Mouse (Mus musculus) midbrain, embryonic 15.5 days (tissue): ENCODE measurements at regions not wholly inside any gene's neighbourhood (a gene's known extent, or its start where the extent isn't known, plus 50 kb on each side); places are given as distances from the start of the nearest gene placed in this dataset.

Experiments
- ATAC-seq: fragments of 200-750 bp; cut with Nextera tagmentation; replicated peaks from 2 replicates; pipeline ENCODE4 v1.8.0; 2017; ENCODE audit warnings: moderate TSS enrichment
- H3K27ac ChIP-seq: fragments of 300-500 bp; sonication (generic); 2 replicates; pipeline ENCODE4 v1.5.1; 2015; ENCODE audit warnings: mild to moderate bottlenecking, inconsistent platforms
- H3K27me3 ChIP-seq: fragments of 300-500 bp; sonication (generic); replicated peaks from 2 replicates; pipeline ENCODE4 v1.6.1; 2015; ENCODE audit warnings: inconsistent platforms
- H3K36me3 ChIP-seq: fragments of 300-500 bp; sonication (generic); replicated peaks from 2 replicates; pipeline ENCODE4 v1.6.1; 2015; ENCODE audit warnings: inconsistent platforms
- H3K4me1 ChIP-seq: fragments of 300-500 bp; sonication (generic); 2 replicates; pipeline ENCODE4 v1.6.1; 2015; ENCODE audit warnings: inconsistent platforms
- H3K4me2 ChIP-seq: fragments of 300-500 bp; sonication (generic); 2 replicates; pipeline ENCODE4 v1.6.1; 2015; ENCODE audit warnings: inconsistent platforms, mild to moderate bottlenecking, moderate library complexity
- H3K4me3 ChIP-seq: fragments of 300-500 bp; sonication (generic); 2 replicates; pipeline ENCODE4 v1.5.1; 2015; ENCODE audit warnings: mild to moderate bottlenecking, inconsistent platforms
- H3K9ac ChIP-seq: fragments of 300-500 bp; sonication (generic); 2 replicates; pipeline ENCODE4 v1.6.1; 2015; ENCODE audit warnings: mild to moderate bottlenecking, inconsistent platforms
- H3K9me3 ChIP-seq: fragments of 300-500 bp; sonication (generic); 2 replicates; pipeline ENCODE4 v1.6.1; 2016; ENCODE audit warnings: inconsistent platforms
- WGBS: fragments of 180-500 bp; shearing (Covaris S2); methylation state at CpG from one replicate; pipeline ENCODE4 v1.1.7; 2015; ENCODE audit warnings: mixed read lengths; 5-methylcytosine and 5-hydroxymethylcytosine counted together

DNA sequence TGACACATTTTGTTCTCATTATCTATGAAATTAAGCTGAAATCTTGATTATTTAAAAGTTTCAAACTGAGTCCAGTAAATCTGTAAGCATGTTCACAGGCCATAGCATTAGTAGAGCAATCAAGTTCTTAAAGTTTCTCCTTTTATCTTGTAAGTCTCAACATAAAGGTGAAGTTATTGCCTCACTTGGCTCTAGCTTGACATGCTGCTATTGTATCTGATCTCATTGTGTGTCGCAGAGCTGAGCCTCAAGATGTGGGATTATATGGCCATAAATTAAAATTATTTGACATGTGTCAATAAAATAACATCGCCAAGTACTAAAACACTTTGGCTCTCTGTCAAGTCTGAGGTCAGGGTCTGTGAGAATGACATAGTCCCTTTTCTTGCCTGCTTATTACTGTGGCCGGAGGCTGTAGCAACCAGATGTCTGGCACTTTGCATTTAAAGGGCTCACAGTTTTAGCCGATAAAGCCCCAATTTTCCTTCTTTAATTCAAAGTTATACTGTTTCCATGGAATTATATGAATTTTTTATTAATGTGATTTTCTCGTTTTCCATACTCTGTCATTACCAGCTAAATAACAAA lies 775.8 kb downstream of the A830018L16Rik start:
- Histone ChIP-seq H3K4me2 (no peak overlapping the region), H3K27me3 (no peaks in the 10 kb centered on the region), H3K4me1 (no peaks in the 10 kb centered on the region), H3K36me3 (no peaks in the 10 kb centered on the region), H3K27ac (no peak overlapping the region), H3K9me3 (no peaks in the 10 kb centered on the region), H3K9ac (no peak overlapping the region), H3K4me3 (no peak overlapping the region)
- WGBS, result 74% methylated on average over 5 of the region's 5 CpGs
- ATAC-seq, result no peak

- no peak overlapping the region for H3K9ac ChIP-seq
- H3K27me3 ChIP-seq, result no peaks in the 10 kb centered on the region
- H3K4me3 ChIP-seq, result no peak overlapping the region
- H3K4me1 ChIP-seq, result no peaks in the 10 kb centered on the region
- 76% methylated on average over 1 of the region's 1 CpGs for WGBS
- no peak overlapping the region for H3K4me2 ChIP-seq
- no peak overlapping the region for H3K27ac ChIP-seq
- H3K9me3 ChIP-seq, result no peaks in the 10 kb centered on the region
- no peak for ATAC-seq
- H3K36me3 ChIP-seq, result no peaks in the 10 kb centered on the region
Measured at GRCm38 (mm10) chr1:12192588-12192987, 778.7 kb downstream of the A830018L16Rik start.

DNA sequence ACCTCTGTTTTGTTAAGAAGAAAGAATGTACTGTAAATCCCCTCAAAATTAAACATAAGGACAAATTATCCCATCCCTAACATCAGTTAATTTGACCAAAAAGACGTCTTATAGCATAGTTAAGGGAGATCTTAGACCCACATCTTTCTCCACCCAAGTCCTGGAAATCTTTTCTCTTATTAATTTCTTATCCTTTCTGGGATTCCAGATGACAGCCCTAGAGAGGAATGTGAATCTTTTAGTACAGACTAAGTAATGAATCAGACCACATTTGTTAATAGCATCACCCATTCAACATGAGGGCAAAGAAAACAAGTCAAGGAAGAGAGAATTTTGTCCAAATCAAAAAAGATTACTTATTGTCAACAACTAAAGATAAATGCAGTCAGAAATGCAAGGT lies 817.2 kb downstream of the A830018L16Rik start:
- 77% methylated on average over 1 of the region's 1 CpGs for WGBS
- Histone ChIP-seq H3K4me3 (no peak overlapping the region), H3K4me2 (no peak overlapping the region), H3K36me3 (no peaks in the 10 kb centered on the region), H3K4me1 (no peaks in the 10 kb centered on the region), H3K9me3 (no peaks in the 10 kb centered on the region), H3K27ac (no peak overlapping the region), H3K27me3 (no peaks in the 10 kb centered on the region), H3K9ac (no peak overlapping the region)
- no peak for ATAC-seq

DNA sequence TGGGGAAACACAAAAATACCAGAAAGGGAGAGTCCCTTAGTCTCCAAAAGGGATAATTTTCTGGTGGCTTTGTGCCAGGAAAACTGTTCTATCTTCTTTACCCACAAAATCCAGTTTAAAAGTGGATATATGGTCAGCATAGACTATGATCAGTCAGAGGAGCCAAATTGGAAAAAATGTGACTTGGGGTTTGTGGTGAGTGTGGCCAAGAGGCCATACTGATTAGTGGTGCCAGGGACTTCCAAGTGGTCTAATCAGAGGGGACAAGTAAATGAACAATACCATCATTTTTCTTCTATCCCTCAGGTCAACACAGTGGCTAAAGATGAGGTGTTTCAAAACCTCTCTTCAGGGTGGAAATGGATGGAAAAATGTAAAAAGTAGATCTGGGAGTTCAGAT lies 828.2 kb downstream of the A830018L16Rik start:
- Histone ChIP-seq H3K4me3 (no peak overlapping the region), H3K9ac (no peak overlapping the region), H3K4me2 (no peak overlapping the region), H3K36me3 (no peaks in the 10 kb centered on the region), H3K9me3 (no peaks in the 10 kb centered on the region), H3K27ac (no peak overlapping the region), H3K27me3 (no peaks in the 10 kb centered on the region), H3K4me1 (no peaks in the 10 kb centered on the region)
- ATAC-seq, result no peak

DNA sequence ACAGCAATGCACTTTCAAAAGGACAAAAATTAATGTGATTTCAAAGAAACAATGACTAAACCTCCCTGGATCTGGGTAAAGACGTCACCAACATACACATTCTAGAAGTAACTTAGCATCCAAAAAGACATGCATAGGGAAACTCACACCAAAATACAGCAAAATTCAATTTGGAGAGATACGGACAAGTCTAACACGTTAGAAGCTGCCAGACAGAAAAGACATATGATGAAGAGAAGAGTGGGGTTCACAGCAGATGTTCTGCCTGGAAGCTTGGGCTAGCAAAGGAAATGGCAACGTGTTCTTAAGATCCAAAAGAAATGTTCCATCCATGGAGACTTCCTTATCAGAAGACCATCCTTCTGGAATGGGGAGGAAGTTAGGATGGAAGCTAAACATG lies 868.6 kb downstream of the A830018L16Rik start:
- ATAC-seq, result no peak
- Histone ChIP-seq H3K4me2 (no peak overlapping the region), H3K27me3 (no peaks in the 10 kb centered on the region), H3K27ac (no peak overlapping the region), H3K4me1 (no peaks in the 10 kb centered on the region), H3K36me3 (no peaks in the 10 kb centered on the region), H3K9me3 (no peaks in the 10 kb centered on the region), H3K9ac (no peak overlapping the region), H3K4me3 (no peak overlapping the region)
- WGBS, result 93% methylated on average over 4 of the region's 4 CpGs

GRCm38 (mm10) chr1:12285551-12285950 lies 871.6 kb downstream of the A830018L16Rik start:
- H3K9me3 ChIP-seq, result no peaks in the 10 kb centered on the region
- WGBS, result 71% methylated on average over 6 of the region's 6 CpGs
- H3K27me3 ChIP-seq, result no peaks in the 10 kb centered on the region
- no peak overlapping the region for H3K27ac ChIP-seq
- ATAC-seq, result no peak
- H3K4me2 ChIP-seq, result no peak overlapping the region
- H3K9ac ChIP-seq, result no peak overlapping the region
- H3K4me1 ChIP-seq, result no peaks in the 10 kb centered on the region
- no peaks in the 10 kb centered on the region for H3K36me3 ChIP-seq
- no peak overlapping the region for H3K4me3 ChIP-seq

GRCm38 (mm10) chr1:12286026-12286425 lies 872.1 kb downstream of the A830018L16Rik start:
- no peak overlapping the region for H3K4me2 ChIP-seq
- ATAC-seq, result no peak
- H3K36me3 ChIP-seq, result no peaks in the 10 kb centered on the region
- 84% methylated on average over 3 of the region's 3 CpGs for WGBS
- H3K27me3 ChIP-seq, result no peaks in the 10 kb centered on the region
- no peak overlapping the region for H3K27ac ChIP-seq
- no peak overlapping the region for H3K9ac ChIP-seq
- H3K9me3 ChIP-seq, result no peaks in the 10 kb centered on the region
- no peaks in the 10 kb centered on the region for H3K4me1 ChIP-seq
- no peak overlapping the region for H3K4me3 ChIP-seq

DNA sequence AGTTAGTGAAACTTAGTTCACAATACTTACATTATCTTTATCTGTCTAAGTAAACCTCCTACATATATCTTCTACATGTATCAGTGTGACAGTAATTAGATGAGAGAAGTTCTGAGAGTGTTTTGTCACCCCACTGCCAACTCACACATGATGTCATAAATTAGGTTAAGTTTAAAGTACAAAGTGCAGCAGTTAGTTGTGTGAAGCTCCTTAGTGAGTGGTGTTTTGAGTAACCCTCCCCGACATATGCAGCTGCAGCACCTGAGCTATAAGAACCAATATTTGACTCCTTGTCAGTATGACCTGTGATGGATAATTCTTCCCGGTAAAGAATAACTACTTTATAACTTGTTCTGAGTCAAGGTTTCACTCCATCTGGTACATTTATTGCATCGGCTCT lies 874.6 kb downstream of the A830018L16Rik start:
- no peak for ATAC-seq
- Histone ChIP-seq H3K4me3 (no peak overlapping the region), H3K4me2 (no peak overlapping the region), H3K9ac (no peak overlapping the region), H3K27me3 (no peaks in the 10 kb centered on the region), H3K9me3 (no peaks in the 10 kb centered on the region), H3K27ac (no peak overlapping the region), H3K36me3 (no peaks in the 10 kb centered on the region), H3K4me1 (no peaks in the 10 kb centered on the region)
- WGBS, result 97% methylated on average over 3 of the region's 3 CpGs

DNA sequence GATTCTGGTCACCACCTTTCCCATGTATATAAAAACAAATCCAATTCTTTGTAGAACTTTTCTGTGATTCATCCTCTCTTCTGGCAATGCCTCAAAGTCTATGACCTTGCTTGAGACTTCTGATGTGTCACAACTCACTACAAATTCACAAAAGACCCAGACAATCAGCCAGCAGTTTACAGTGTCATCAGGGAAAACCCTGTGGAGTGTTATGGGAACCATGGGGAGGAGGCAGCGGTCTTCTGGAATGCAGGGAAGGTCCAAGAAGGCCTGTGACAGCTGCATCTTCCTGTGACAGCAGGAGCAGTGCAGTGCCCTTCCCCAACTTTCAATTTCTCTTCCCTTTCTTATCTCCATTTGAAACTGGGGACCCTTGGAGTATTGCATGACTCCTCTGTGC lies 877.9 kb downstream of the A830018L16Rik start:
- WGBS, result 57% methylated on average over 1 of the region's 1 CpGs
- H3K4me2 ChIP-seq, result no peak overlapping the region
- H3K9me3 ChIP-seq, result no peaks in the 10 kb centered on the region
- no peaks in the 10 kb centered on the region for H3K27me3 ChIP-seq
- no peak overlapping the region for H3K27ac ChIP-seq
- ATAC-seq, result no peak
- no peaks in the 10 kb centered on the region for H3K4me1 ChIP-seq
- no peak overlapping the region for H3K4me3 ChIP-seq
- no peak overlapping the region for H3K9ac ChIP-seq
- no peaks in the 10 kb centered on the region for H3K36me3 ChIP-seq

- 92% methylated on average over 2 of the region's 2 CpGs for WGBS
- H3K9me3 ChIP-seq, result no peaks in the 10 kb centered on the region
- H3K4me3 ChIP-seq, result no peak overlapping the region
- H3K9ac ChIP-seq, result no peak overlapping the region
- no peak overlapping the region for H3K27ac ChIP-seq
- H3K27me3 ChIP-seq, result no peaks in the 10 kb centered on the region
- ATAC-seq, result no peak
- H3K4me1 ChIP-seq, result no peaks in the 10 kb centered on the region
- no peak overlapping the region for H3K4me2 ChIP-seq
- H3K36me3 ChIP-seq, result no peaks in the 10 kb centered on the region
Measured at GRCm38 (mm10) chr1:12318029-12318428, 904.1 kb downstream of the A830018L16Rik start.

GRCm38 (mm10) chr1:12334186-12334585 lies 920.3 kb downstream of the A830018L16Rik start:
- no peaks in the 10 kb centered on the region for H3K36me3 ChIP-seq
- no peak overlapping the region for H3K9ac ChIP-seq
- H3K4me3 ChIP-seq, result no peak overlapping the region
- 83% methylated on average over 4 of the region's 4 CpGs for WGBS
- no peaks in the 10 kb centered on the region for H3K9me3 ChIP-seq
- no peaks in the 10 kb centered on the region for H3K4me1 ChIP-seq
- ATAC-seq, result no peak
- no peak overlapping the region for H3K4me2 ChIP-seq
- no peaks in the 10 kb centered on the region for H3K27me3 ChIP-seq
- no peak overlapping the region for H3K27ac ChIP-seq

- no peak overlapping the region for H3K4me2 ChIP-seq
- H3K9ac ChIP-seq, result no peak overlapping the region
- 95% methylated on average over 10 of the region's 10 CpGs for WGBS
- no peak overlapping the region for H3K4me3 ChIP-seq
- no peak for ATAC-seq
- no peaks in the 10 kb centered on the region for H3K4me1 ChIP-seq
- H3K36me3 ChIP-seq, result no peaks in the 10 kb centered on the region
- no peaks in the 10 kb centered on the region for H3K27me3 ChIP-seq
- no peak overlapping the region for H3K27ac ChIP-seq
- H3K9me3 ChIP-seq, result no peaks in the 10 kb centered on the region
Measured at GRCm38 (mm10) chr1:12344726-12345438, 931.0 kb downstream of the A830018L16Rik start.

DNA sequence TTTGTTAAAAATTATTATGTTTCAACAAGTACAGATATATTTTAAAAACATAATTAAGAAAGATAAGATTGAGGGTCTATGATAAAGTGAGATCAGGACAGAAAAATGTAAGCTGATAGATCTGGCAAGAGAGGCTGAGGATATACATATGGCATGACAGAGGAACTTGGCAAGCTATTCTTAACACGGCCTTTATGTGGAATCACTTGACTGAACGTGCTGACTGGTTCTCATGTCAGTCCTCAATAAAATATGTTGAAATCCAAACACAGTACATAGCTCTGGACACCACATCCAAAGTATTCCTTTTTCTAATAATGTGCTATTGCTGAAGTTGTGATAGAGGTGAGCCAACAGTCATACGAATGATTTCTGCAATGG lies 931.5 kb downstream of the A830018L16Rik start:
- H3K9ac ChIP-seq, result no peak overlapping the region
- H3K27ac ChIP-seq, result no peak overlapping the region
- ATAC-seq, result no peak
- no peaks in the 10 kb centered on the region for H3K27me3 ChIP-seq
- no peaks in the 10 kb centered on the region for H3K36me3 ChIP-seq
- WGBS, result 92% methylated on average over 3 of the region's 3 CpGs
- H3K4me3 ChIP-seq, result no peak overlapping the region
- H3K9me3 ChIP-seq, result no peaks in the 10 kb centered on the region
- H3K4me2 ChIP-seq, result no peak overlapping the region
- H3K4me1 ChIP-seq, result no peaks in the 10 kb centered on the region
